In genomic region chr5:123043856-123044255, GRCm38 (mm10) we compare ENCODE assay signal across 8 mouse cellular contexts. TPM values are rescaled to one million over a fixed set of nuclear protein-coding genes. Genes with fewer than 3 reads are reported as not detected.
A peak's percentile ranks its signal among the peaks of the same experiment; 100 is the strongest.
DNase-seq lines count a peak whose midpoint lies in the region; ATAC-seq and TF ChIP-seq lines count a peak whose summit lies in the region.

No protein-coding gene starts in this region.

- no peak overlapping the region for H3K27ac ChIP-seq in cerebellum, adult 2 months (ENCODE audit: insufficient read depth, low read length)
- no peak overlapping the region for H3K27ac ChIP-seq in midbrain, embryonic 10.5 days (replicated peaks)
- H3K27ac ChIP-seq in midbrain, embryonic 15.5 days = no peak overlapping the region

- H3K36me3 ChIP-seq in midbrain, embryonic 10.5 days = no peaks in the 10 kb centered on the region
- H3K36me3 ChIP-seq in midbrain, embryonic 15.5 days (replicated peaks) = no peaks in the 10 kb centered on the region

- no peaks in the 10 kb centered on the region; the same call in 1 of the 2 replicates for H3K4me1 ChIP-seq in cerebellum, adult 2 months (ENCODE audit: control insufficient read depth, insufficient read depth, low read length)
- H3K4me1 ChIP-seq in midbrain, embryonic 10.5 days = peaks cover 22% of the 10 kb centered on the region
- H3K4me1 ChIP-seq in midbrain, embryonic 15.5 days = peaks cover 6% of the 10 kb centered on the region; the same call in 1 of the 2 replicates

- no peak overlapping the region for H3K4me2 ChIP-seq in midbrain, embryonic 15.5 days

- DNase-seq in cerebellum, adult 2 months = no peak
- no peak for DNase-seq in cerebellum, adult 9-10 months
- peak; percentile 36 for DNase-seq in midbrain, embryonic 10.5 days (ENCODE audit: low spot score)
- peak; percentile 84 for DNase-seq in induced T-regulatory cell, adult 2 months (ENCODE audit: low read depth)
- peak; percentile 65 for DNase-seq in testis, postnatal 10 days (ENCODE audit: low spot score)
- DNase-seq in right cerebral cortex, postnatal 10 days (ENCODE audit: low spot score in 2 of 2) = no peak
- DNase-seq in right cerebral cortex, adult 18-20 months = no peak

- TF ChIP-seq POLR2A in cerebellum, adult 2 months (IDR thresholded peaks at IDR 0.05; ENCODE audit: borderline replicate concordance, insufficient read depth, low read length) = no peak

- H3K27me3 ChIP-seq in cerebellum, adult 2 months (ENCODE audit: control insufficient read depth, insufficient read depth, low read length) = no peaks in the 10 kb centered on the region
- peaks cover 4% of the 10 kb centered on the region; the same call in 1 of the 2 replicates for H3K27me3 ChIP-seq in midbrain, embryonic 10.5 days (ENCODE audit: low read depth, poor library complexity, severe bottlenecking)
- no peaks in the 10 kb centered on the region; the same call in 1 of the 2 replicates for H3K27me3 ChIP-seq in midbrain, embryonic 15.5 days (replicated peaks)

- WGBS in cerebellum, adult 2 months = 19% methylated on average over 7 of the region's 7 CpGs
- 26% methylated on average over 7 of the region's 7 CpGs for WGBS in midbrain, embryonic 10.5 days
- 21% methylated on average over 7 of the region's 7 CpGs for WGBS in midbrain, embryonic 15.5 days

- H3K9ac ChIP-seq in midbrain, embryonic 15.5 days = no peak overlapping the region

- H3K4me3 ChIP-seq in cerebellum, adult 2 months (replicated peaks; ENCODE audit: insufficient read depth, low read depth, low read length) = no peak overlapping the region
- no peak overlapping the region for H3K4me3 ChIP-seq in midbrain, embryonic 10.5 days
- no peak overlapping the region for H3K4me3 ChIP-seq in midbrain, embryonic 15.5 days

- H3K9me3 ChIP-seq in midbrain, embryonic 10.5 days (replicated peaks) = no peaks in the 10 kb centered on the region
- H3K9me3 ChIP-seq in midbrain, embryonic 15.5 days = no peaks in the 10 kb centered on the region

- TF ChIP-seq CTCF in cerebellum, adult 2 months (IDR thresholded peaks at IDR 0.05; ENCODE audit: borderline replicate concordance, insufficient read depth, low read depth, low read length) = peak; percentile 49; the same call in 1 of the 2 replicates

- no peak for ATAC-seq in midbrain, embryonic 15.5 days (replicated peaks)

RNA-seq across cellular contexts. Expression of gene Morn3, which starts 3.0 kb away (rescaled TPM):
- 0.23 and 0.73 TPM in 2 replicates for polyA plus RNA-seq in cerebellum, adult 2 months (2012; rRNA removed)
- polyA plus RNA-seq in midbrain, embryonic 10.5 days (2016; fragmentation: Nextera tagmentation; extraction: Ambion mirVana) = 0.21 and 0.67 TPM in 2 replicates
- 1.5 TPM in 1 of 2 replicates, not detected in the other for polyA plus RNA-seq in midbrain, embryonic 15.5 days (2015; fragmentation: Nextera tagmentation; extraction: Ambion mirVana)

RNA-seq across cellular contexts. Expression of gene Tmem120b, which starts 24.4 kb away (rescaled TPM):
- 21.8 and 25.3 TPM in 2 replicates for polyA plus RNA-seq in cerebellum, adult 2 months (2012; rRNA removed)
- polyA plus RNA-seq in midbrain, embryonic 10.5 days (2016; fragmentation: Nextera tagmentation; extraction: Ambion mirVana) = 10.3 and 10.4 TPM in 2 replicates
- polyA plus RNA-seq in midbrain, embryonic 15.5 days (2015; fragmentation: Nextera tagmentation; extraction: Ambion mirVana) = 17.1 and 23.3 TPM in 2 replicates

RNA-seq across cellular contexts. Expression of gene Orai1, which starts 29.0 kb away (rescaled TPM):
- 20.7 and 21.4 TPM in 2 replicates for polyA plus RNA-seq in cerebellum, adult 2 months (2012; rRNA removed)
- polyA plus RNA-seq in midbrain, embryonic 10.5 days (2016; fragmentation: Nextera tagmentation; extraction: Ambion mirVana) = 8.7 and 10.3 TPM in 2 replicates
- 11.6 and 13.6 TPM in 2 replicates for polyA plus RNA-seq in midbrain, embryonic 15.5 days (2015; fragmentation: Nextera tagmentation; extraction: Ambion mirVana)

RNA-seq across cellular contexts. Expression of gene Kdm2b, which starts 54.2 kb away (rescaled TPM):
- 27.5 and 29.4 TPM in 2 replicates for polyA plus RNA-seq in cerebellum, adult 2 months (2012; rRNA removed)
- 77.9 and 83.9 TPM in 2 replicates for polyA plus RNA-seq in midbrain, embryonic 10.5 days (2016; fragmentation: Nextera tagmentation; extraction: Ambion mirVana)
- polyA plus RNA-seq in midbrain, embryonic 15.5 days (2015; fragmentation: Nextera tagmentation; extraction: Ambion mirVana) = 115 and 123 TPM in 2 replicates

Comparison
In these comparisons a context has a peak if more than half of its experiments do, and no peak if none do; other contexts are left out.
1. DNase-seq: peak in midbrain, embryonic 10.5 days (single experiment), induced T-regulatory cell, adult 2 months (single experiment) and testis, postnatal 10 days (single experiment); none in cerebellum, adult 2 months (0 of 2), cerebellum, adult 9-10 months (single experiment), right cerebral cortex, postnatal 10 days (0 of 2) and right cerebral cortex, adult 18-20 months (single experiment).